Mouse (Mus musculus) cerebellum, adult 11 months (tissue): ENCODE results near the gene Lgals1.
"Not testable (repeated sequence)": the region's sequence is repeated elsewhere in the genome, so short reads cannot be mapped to it uniquely, and the experiment has no call there.

Experiments used
- DNase-seq: peaks from one replicate; pipeline ENCODE4 v3.0.0; 2022

The Lgals1 gene

DNA sequence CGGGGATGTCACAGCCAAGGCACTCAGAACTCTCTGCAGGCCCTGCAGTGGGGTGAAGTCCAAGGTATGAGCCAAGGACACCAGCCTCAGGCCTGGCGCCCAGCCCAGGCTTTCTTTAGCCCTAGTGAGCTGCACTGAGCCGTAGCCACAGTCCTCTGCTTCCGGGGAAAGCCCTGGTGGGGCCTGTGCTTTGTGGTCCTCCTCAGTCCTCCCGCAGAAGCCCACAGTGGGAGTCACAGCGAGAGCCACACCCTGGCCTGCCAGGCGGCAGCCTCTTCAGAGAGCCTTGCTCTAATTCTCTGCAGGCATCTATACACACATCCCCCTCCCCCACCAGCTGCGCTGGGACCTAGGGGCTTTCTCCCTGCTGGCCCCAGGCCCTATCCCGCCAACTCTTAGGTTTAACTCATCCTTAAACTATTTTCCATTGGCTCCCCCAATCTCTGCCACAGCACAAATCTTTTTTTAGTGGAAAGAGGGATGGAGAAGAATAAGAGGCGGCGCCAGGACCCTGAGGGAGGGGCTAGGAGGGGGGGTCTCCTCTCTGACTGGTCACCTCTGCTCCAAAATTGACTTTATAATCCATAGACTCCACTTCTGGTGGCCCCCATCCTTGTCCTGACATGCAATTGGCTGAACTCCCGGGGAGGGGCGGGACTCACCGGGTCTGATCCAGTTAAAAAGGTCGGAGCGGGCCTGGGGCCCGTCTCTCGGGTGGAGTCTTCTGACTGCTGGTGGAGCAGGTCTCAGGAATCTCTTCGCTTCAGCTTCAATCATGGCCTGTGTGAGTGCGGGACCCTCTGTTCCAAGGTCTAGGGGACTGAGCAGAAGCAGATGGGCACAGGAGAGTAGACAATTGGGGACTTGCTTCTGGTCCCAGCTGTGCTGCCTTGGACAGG, at the start of gene Lgals1:
Gene Lgals1 (plus strand): TSS at position 705 of the 899 bp plus-strand sequence.
- DNase-seq, result peak; percentile 75

DNA sequence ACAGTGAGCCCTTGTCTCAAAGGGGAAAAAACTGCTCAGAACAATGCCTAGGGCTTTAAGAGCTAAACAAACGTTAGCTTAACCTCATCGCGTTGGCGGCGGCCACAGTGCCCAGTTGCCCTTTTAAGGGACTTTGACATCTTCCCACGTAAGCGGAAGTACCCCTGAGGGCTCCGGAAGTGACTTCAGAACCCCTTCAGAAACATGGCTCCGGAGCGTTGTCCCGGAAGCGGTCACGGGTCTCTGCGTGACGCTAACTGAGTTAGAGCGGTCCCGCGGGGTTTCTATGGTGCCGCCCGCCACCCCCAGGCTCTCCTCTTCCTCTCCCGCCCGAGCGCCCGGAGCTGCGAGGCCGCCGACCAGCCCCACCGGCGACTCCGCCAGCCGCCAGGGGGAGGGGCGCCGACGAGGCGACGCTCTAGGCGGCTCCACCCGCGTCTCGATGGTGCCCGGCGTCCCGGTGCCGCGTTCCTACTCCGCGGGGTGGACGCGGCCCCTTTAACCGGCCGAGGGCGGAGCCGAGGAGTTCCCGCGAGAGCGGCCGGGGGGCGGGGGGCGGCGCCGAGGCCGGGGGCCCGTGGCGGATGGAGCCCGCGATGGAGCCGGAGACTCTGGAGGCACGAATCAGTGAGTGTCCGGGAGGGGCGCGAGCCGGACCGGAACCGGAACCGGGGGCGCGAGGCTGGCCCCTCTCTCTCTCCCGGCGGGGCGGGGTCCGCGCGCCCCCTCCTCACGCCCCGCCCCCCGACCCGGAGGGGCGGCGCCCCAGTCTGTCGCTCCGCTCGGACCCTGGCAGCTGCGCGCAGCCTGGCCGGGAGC, 49.3 kb upstream of the Lgals1 start, which contains the start of gene Gga1:
Gene Gga1 (plus strand): TSS at position 200 of the 819 bp plus-strand sequence.
- peak; percentile 92 for DNase-seq

DNA sequence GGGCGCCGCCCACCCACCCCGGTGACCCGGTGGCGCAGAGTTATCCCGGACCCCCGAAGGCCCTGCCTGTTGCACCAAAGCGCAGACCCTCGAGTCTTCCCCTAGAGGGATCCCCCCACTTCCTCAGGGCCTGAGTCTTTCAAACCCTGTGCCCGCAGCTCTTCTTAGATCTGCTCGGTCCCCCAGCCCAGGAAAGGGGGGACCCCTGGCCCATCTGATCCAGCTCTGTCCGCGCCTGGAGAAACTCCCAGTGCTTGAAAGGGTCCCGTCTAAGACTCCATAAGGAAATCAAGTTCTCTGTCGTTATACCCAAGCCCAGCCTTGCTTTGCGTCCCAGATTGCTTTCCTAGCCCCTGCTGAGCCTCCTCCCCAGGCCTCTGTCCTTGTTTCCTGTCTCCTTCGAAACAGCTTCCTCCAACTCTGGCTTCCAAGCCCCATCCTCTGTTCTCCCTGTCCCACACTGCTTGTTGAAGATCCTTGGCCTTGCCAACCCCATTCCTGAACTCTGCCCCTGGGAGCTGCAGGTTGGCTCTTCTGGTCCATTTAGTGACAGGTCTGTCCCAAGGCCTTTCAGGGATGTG, 48.6 kb upstream of the Lgals1 start:
- peak; percentile 38 for DNase-seq

DNA sequence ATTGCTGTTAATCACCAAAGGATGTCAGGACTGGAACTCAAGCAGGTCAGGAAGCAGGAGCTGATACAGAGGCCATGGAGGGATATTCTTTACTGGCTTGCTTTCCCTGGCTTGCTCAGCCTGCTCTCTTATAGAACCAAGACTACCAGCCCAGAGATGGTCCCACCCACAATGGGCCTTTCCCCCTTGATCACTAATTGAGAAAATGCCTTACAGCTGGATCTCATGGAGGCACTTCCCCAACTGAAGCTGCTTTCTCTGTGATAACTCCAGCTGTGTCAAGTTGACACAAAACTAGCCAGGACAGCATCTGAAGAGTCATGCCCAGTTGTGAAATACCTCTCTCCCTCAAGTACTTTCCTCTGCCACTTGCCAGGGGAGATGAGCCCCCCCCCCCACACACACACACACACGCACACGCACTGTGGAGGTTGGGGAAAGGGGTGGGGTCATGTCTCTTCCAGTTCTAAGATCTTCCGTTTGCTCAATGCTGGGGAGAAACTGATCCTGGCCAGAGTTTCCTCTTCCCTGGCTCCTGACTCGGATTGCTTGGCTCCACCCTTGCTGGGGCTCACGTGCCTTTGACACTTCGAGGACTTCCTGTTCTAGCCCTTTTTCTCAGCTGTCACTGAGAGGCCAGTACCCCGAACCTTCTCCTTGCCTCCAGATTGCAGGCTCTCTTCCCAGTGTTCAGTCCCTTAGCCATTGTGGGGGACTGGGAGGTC, 47.6 kb upstream of the Lgals1 start:
- DNase-seq, result not testable (repeated sequence)

DNA sequence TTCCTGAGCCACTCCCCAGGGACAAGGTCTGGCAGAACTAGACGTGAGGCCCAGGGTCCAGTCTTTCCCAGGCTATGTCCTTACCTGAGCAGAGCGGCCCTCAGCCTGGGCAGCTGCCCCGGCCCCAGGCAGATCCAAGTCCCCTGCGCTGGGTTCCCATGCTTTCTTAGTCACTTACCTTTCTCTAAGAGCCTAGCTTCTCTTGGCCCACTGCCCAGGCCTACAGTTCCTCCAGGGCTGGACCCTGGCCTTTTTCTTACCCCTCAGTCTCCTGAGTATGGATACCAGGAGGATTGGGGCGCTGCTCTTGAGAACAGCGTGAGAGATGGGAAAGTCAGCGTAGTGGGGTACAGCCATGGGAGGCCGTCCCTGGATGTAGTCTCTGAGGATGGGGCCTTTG, 46.1 kb upstream of the Lgals1 start:
- DNase-seq, result no peak

DNA sequence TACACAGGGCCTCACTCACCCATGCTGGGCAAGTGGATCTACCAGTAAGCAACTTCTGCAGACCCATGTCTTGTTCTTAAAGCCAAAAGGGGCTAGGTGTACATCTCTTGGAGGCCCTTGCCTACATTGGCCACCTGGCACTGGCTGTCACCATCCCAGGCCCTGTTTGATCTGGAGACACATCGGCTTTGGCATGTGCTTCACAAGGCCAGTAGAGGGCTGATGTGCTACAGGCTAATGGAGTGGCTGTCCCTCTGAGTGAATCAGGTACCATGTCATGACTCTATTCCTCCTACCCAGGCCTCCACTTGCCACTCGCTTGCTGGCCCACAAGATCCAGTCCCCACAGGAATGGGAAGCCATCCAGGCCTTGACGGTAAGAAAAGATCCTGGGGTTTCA, 44.7 kb upstream of the Lgals1 start:
- DNase-seq, result no peak

DNA sequence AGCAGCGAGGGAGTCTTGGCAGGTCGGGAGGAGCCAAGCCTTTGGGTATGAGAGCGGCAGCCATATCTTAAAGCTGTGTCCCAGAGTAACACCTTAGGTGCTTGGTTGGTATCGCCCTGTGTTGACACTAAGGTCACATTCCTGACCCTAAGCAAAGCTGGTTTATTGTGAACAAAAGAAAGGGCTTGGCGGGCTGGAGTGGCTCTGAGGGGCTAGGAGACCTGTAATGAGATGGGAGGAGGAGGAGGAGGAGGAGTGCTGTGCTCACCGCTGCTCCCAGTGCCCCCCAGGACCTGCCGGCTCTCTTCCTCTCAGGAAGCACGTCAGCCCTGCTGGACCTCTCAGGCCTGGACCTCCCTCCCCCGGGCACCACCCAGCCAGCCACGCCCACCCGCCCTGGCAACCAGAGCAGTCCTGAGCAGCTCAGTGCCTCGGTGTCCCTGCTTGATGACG, 37.1 kb upstream of the Lgals1 start:
- DNase-seq, result no peak

DNA sequence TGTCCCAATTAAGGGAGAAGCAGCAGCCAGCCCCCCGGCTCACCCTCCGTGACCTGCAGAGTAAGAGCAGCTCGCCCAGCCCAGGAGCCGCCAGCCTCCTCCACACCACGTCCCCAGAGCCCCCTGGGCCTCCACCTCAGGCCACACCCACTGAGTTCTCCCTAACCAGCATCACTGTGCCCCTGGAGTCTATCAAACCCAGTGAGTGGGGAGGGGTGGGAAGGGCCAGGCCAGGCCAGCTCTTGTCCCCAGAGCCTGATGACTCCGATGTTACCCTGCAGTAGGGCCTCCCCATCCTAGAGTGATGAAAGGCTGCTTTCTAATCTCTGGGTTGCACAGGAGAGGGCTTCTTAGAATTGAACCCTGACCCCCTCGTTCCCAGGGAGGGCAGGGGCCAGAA, 34.1 kb upstream of the Lgals1 start:
- DNase-seq, result no peak

DNA sequence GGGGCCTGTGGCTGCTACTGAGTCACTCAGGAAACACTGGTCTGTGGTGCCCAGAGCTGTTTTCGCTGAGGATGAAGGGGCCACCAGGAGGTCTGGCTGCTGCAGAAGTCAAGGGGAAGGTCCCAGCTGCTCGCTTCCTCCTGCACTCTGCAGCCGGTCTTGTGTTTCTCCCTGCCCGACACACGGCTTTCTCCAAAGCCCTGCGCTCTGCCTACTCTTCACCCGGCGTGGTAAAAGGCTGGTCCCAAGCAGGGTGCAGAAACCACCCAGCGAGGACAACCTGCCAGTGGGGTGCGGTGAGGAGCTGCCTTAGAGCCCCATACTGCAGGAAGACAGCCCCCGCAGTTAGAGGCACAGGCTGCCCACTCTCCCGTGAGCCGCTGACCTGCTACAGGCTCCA, 31.8 kb upstream of the Lgals1 start:
- DNase-seq, result no peak

DNA sequence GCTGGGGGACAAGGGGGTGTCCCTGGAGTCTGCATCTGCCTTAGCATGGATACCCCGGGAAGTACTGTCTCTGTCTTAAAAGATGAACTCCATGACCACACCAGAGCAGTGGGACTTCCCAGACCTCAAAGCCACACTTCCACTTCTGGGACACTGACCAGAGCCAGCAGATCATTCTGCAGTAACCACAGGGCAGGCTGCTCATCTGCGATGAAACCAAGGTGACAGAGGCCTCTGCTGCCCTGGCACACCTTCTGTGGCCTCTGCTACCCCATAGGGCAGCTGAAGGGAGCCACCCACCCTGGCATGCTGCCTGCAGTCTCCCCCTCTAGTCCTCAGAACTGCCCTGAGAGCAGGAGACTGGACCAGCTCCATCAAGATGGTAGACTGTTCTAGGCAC, 30.8 kb upstream of the Lgals1 start:
- DNase-seq, result no peak

DNA sequence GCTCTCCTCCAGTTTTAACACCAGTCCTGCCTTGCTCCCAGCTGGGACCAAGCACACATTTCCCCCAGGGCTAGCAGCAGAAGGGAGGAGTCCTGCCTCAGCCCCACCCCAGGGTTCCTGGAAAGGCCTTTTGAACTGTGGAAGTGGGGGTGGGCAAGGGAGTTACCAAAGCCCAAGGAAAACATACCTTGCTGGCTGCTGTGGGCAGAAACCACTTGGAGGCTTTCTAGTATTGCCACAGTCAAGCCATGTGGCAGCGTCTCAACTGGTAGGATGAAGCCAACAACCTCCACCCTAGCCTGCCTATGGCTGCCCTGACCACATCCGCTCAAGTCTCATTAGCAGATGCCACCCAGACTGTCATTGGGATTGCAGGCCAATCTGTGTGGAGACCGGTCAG, 30.4 kb upstream of the Lgals1 start:
- DNase-seq, result no peak

DNA sequence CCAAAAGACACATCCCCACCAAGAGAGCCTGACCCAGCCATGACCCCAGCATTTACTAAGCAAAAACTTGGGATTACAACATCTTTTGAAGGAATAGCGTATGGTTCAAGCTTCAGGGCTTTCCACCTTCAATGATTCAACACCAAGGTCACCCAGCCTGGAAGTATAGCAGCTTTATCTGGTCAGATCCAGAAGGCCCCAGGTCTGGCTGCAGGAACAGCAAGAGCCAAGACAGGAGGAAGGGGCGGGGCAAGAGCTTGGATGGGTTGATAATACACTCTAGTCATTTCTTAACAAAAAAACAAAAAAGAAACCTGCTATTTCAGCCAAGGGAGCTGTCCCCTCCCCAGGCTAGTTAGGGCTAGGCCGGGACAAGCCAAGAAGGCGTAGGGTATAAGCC, 29.0 kb upstream of the Lgals1 start:
- no peak for DNase-seq

DNA sequence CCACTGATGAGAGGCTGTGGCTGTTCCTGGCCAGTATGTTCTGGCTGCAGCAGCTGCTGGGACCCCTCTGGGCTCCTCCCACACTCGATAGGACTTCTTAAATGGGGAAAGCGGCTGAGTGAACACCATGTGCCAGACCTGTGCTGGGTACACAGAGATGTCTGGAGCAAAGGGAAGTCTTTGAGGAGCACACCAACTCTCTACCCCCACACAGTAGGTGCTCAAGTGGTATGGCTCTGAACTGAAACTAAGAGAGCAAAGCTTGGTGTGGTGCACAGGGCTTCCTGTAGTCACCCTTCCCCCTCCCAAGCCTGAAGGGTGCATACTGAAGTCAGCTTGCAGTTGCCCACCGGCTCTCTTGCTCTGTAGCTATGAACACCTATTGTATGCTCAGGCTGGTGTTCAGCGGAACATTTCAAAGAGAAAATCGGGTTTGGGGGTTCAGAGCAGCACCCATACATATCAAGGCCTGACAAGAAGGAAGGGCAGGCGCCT, 28.0 kb upstream of the Lgals1 start:
- DNase-seq, result no peak

DNA sequence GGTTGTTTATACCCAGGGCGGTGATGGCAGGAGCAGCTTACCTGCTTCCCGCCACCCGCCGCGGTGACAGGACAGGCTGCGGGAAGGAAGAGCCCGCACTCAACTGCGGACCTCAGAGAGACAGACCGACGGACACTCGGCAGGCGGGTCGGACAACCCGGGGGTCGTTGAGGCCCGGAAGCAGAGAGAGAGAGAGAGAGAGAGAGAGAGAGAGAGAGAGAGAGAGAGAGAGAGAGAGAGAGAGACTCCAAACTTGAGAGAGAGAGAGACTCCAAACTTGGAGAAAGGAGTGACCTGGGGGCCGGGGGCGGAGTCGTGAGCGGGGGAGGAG, 27.2 kb upstream of the Lgals1 start, which contains the start of gene Gm49510:
Gene Gm49510 (plus strand): TSS at position 259 of the 331 bp plus-strand sequence.
- DNase-seq, result no peak

DNA sequence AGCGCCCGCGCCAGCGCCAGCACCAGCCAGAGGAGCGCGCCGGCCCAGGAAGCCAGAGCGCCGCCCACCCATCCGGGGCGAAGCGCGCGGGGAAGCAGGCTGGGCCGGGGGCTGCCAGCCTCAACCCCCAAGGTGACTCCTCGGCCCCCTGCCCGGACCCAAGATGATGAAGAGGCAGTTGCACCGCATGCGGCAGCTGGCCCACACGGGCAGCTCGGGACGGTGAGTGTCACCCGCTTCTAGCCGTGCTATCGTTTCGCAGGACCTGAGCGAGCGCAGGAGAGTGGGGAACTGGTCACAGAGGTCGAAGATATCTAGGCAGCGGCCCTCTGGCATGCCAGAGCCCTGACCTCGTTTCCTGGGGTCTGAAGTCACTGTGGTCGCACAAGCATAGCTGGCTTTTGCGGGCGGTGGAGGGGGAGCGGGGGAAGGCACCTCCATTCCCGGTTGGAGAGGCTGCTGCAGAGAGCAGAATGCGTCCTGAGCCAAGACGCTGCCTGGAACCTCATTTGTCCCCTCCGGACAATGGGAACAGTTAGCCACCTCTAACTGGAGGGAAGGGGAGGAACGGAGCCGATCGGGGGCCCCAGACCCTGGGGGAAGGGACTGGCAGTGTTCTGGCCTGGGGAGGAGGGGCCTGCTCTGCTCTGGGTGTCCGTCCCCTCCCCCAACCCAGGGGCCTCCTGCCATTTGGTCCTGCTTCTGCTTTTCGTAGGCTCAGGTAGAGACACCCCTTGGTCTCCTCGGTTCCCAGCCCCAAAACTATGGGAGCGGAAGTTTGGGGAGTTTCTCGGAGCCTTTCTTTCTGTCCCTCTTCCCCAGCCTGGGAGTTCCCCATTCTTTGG, 26.6 kb upstream of the Lgals1 start, which contains the start of gene Sh3bp1:
Gene Sh3bp1 (plus strand): TSS at position 29 of the 845 bp plus-strand sequence.
- no peak for DNase-seq

DNA sequence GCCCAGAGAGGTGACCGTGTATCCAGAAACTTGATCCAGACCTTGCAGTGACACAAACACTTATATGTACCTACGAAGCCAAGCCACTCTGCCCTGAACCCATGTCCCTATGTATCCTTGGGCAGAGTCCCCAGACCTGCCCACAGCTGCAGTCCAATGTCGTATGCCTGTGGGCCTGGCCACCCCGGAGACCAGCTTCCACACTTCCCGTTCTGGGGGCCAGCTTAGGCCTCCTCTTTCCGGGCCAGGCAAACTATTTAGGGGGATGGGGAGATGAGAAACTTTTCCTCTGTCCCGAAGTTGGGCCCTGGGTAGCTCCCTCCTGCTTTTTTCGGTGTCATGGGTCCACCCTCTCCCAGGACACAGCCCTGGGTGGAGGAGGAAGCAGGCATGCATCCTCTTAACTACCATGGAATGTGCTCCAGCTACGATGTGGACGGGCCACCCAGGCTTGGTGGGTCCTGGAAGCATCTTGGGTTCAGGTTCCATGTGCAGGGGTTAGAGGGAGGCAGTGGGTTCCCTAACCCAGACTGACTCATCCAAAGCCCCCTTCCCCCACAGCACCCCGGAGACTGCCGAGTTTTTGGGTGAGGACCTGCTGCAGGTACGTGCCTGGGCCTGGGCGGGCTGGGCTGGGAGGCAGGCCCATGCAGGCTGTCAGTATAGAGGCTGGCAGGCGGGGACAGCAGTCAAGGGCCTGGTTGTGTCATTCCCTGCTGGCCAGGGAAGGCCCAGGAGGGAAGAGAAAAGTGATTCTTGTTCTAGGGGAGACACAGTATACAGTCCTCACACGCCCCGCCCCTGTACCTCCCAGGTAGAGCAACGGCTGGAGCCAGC, 25.7 kb upstream of the Lgals1 start:
- DNase-seq, result no peak

DNA sequence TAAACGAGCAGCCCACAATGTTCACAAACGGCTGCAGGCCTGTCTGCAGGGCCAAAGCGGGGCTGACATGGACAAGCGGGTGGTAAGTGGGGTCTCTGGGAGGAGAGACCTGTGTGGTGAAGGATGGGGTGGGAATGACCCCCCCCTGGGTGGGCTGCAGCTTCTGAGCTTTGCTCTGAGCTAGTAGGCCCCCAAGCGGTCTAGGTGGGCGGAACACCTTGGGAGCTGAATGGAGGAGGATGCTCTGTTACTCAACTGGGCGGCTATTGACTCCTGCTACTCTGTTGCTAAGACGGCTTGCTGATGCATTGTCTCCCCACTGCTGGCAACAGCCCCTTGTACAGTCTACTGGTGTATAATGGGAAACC, 25.1 kb upstream of the Lgals1 start:
- DNase-seq, result no peak

DNA sequence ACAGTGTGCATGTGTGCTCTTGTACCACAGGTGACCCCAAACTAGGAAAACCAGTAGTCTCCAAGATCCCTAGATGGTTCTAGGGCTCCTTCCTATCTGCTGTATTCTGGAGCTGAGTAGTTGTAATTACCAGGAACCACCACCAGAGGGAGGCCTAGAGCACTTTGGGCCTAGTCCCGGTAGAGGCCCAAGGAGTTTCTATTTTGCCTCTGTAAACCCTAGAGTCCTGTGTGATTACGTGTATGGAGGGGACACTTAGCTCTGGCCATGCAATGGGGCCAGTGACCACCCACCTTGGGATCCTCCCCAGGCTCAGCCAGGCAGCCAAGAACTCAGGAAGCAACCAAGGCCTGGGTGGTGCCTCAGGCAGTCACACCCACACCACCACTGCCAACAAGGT, 23.3 kb upstream of the Lgals1 start:
- DNase-seq, result peak; percentile 78

DNA sequence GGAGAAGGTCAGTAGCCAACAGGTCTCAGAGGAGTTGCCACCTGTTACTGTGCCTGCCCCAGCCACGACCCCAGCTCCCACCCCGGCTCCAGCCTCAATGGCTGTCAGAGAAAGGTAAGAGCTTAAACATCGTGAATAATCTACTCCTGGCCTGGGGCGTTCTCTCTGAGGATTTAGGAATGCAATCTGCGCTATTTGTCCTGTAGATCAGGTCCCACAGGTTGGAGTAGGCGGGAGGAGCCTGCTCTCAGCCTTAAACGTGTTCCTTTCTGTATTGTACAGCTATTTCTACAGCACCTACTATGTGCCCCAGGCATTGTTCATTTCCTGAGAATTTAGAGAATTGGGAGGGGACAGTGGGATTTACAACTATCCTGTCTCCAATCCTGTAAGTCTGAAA, 18.1 kb upstream of the Lgals1 start:
- DNase-seq, result no peak

DNA sequence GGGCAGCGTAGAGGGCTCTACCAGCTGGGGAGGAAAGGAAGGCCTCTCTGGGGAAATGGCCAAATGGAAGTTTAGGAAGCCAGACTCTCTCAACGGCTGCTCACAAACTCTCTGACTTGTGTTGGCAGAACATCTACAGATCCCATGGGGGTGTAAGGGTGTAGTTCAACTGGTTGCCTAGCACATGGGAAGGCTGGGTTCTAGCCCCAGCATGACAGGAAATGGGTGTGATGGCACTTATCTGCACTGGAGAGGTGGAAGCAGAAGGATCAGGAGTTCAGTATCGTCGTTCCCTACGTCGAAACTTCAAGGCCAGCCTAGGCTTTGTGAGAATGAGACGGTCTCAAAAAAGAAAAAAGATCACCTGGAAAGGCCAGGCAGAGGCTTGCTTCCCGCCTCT, 17.5 kb upstream of the Lgals1 start:
- DNase-seq, result no peak

DNA sequence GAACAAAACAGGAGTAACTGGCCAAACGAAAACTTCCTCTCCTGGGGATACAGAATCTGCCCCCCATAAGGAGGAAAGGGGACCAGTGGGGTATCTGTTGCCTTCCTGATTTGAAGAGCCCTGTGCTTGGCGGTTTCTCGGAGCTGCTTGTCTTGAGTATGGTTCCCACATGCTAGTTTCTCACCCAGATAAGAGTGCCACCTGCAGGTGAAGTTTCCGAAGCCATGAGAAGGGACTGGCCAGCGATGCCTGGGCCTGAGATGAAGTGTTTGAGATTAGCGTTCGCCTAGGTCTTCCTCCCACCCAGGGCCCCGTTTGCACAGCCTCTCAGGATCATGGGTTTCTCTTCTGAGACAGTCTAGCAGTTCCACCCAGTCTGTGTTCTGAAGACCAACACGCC, 14.5 kb upstream of the Lgals1 start:
- DNase-seq, result peak; percentile 39
